Comparison of ENCODE assay signal across 18 mouse cellular contexts in the genomic region with DNA sequence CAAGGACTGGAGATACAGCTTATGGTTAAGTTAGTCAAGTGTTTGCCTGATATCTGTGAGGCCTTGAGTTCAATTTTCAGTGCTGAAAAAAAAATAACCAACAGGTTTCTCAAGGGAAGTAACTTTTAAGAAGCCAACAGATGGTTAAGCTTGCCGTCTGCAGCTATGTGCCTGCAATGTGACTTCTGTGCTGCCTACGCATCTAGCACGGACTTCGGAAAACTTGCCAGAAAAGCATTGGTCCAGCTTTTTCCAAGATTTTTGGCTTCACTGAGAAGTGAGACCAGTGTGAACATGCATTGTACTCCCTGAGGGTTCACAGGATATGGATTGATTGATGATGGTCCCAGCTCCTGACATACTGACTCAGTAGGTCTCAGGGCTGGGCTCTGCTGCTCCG.
DNase-seq lines count a peak whose midpoint lies in the region.
"Had no signal": no experiment of that assay in that cellular context is flagged by ENCODE, and none has a peak within 500 bp of the region (broad histone marks: within the 10 kb centered on the region; RNA-seq: fewer than 3 reads in every experiment).

No protein-coding gene starts in this region.

- peak; percentile 48 for DNase-seq in layer of hippocampus, adult 11-12 months (ENCODE audit: low spot score)
- no peak for DNase-seq in layer of hippocampus, postnatal 10 days (ENCODE audit: low spot score in 2 of 2)
- peak; percentile 70 to 77 for DNase-seq in right cerebral cortex, adult 2 months (ENCODE audit: low spot score in 2 of 2)
- no peak for DNase-seq in right cerebral cortex, postnatal 14 days
- peak; percentile 64 to 77 for DNase-seq in right cerebral cortex, postnatal 10 days (ENCODE audit: low spot score in 2 of 2)
- no peak for DNase-seq in kidney, postnatal 25 days
- DNase-seq in cerebellum, adult 9-10 months = no peak
- DNase-seq: adrenal gland, postnatal 36 days; cerebellum, adult 11 months; cerebellum, postnatal 10 days; forebrain, postnatal 0 days; kidney, adult 9 months; kidney, postnatal 36 days; liver, embryonic 13.5 days; lung, adult 2 months; lung, postnatal 14 days; thymus, adult 2 months; thymus, postnatal 4 days had no signal

Comparison
In these comparisons a context has a peak if more than half of its experiments do, and no peak if none do; other contexts are left out.
1. DNase-seq: peak in layer of hippocampus, adult 11-12 months (single experiment), right cerebral cortex, adult 2 months (2 of 2) and right cerebral cortex, postnatal 10 days (2 of 2); none in layer of hippocampus, postnatal 10 days (0 of 2), right cerebral cortex, postnatal 14 days (single experiment), kidney, postnatal 25 days (0 of 2) and cerebellum, adult 9-10 months (single experiment).